Mouse (Mus musculus) MEL (cell line): ENCODE results near the gene Catsperz. TPM values are rescaled to one million over a fixed set of nuclear protein-coding genes. Genes with fewer than 3 reads are reported as not detected.

Source experiments
- DNase-seq: peaks from one replicate; pipeline ENCODE4 v3.0.0; 2011; ENCODE audit warnings: low read depth, low spot score
- H3K27ac ChIP-seq: 2 replicates; pipeline ENCODE4 v1.5.1; 2012; ENCODE audit warnings: low read depth, mild to moderate bottlenecking, control low read depth, low read length, moderate library complexity; ENCODE audit not compliant: control insufficient read depth
- H3K27me3 ChIP-seq, 2 experiments: fragments of 150-350 bp in 1 of 2; sonication (generic) in 1 of 2; 2 replicates each; pipeline ENCODE4 v1.6.1; 2012; ENCODE audit warnings: low read length in 2 of 2, mild to moderate bottlenecking in 2 of 2, improper control_type of control experiment in 1 of 2, moderate library complexity in 1 of 2; ENCODE audit not compliant: insufficient read depth in 2 of 2, control insufficient read depth in 1 of 2
- H3K36me3 ChIP-seq, 2 experiments: 2 replicates each; pipeline ENCODE4 v1.6.1; 2012 to 2014; ENCODE audit warnings: low read length in 2 of 2, improper control_type of control experiment in 1 of 2, inconsistent platforms in 1 of 2, mild to moderate bottlenecking in 1 of 2; ENCODE audit not compliant: insufficient read depth in 2 of 2, control insufficient read depth in 1 of 2
- H3K4me1 ChIP-seq, 2 experiments: fragments of 150-350 bp in 1 of 2; sonication (generic) in 1 of 2; 2 replicates each; pipeline ENCODE4 v1.6.1; 2012; ENCODE audit warnings: low read length in 2 of 2, improper control_type of control experiment in 1 of 2, mild to moderate bottlenecking in 1 of 2; ENCODE audit not compliant: insufficient read depth in 2 of 2, control insufficient read depth in 1 of 2
- H3K4me3 ChIP-seq, 2 experiments: fragments of 150-350 bp in 1 of 2; sonication (generic) in 1 of 2; 2 replicates each; pipeline ENCODE4 v1.5.1; 2012; ENCODE audit warnings: low read depth in 2 of 2, low read length in 2 of 2, mild to moderate bottlenecking in 2 of 2, moderate library complexity in 2 of 2, control low read depth in 1 of 2, improper control_type of control experiment in 1 of 2; ENCODE audit not compliant: control insufficient read depth in 1 of 2, insufficient read depth in 1 of 2
- H3K79me2 ChIP-seq: 2 replicates; pipeline ENCODE4 v1.6.1; 2012; ENCODE audit warnings: mild to moderate bottlenecking, low read length, moderate library complexity; ENCODE audit not compliant: control insufficient read depth, poor library complexity, insufficient read depth
- H3K9ac ChIP-seq: 2 replicates; pipeline ENCODE4 v1.6.1; 2012; ENCODE audit warnings: low read depth, mild to moderate bottlenecking, control low read depth, low read length, moderate library complexity; ENCODE audit not compliant: control insufficient read depth, poor library complexity, severe bottlenecking
- H3K9me3 ChIP-seq: fragments of 150-350 bp; sonication (generic); replicated peaks from 2 replicates; pipeline ENCODE4 v1.6.1; 2012; ENCODE audit warnings: mild to moderate bottlenecking, low read length, improper control_type of control experiment, moderate library complexity; ENCODE audit not compliant: insufficient read depth
- BHLHE40 ChIP-seq: IDR thresholded peaks from 2 replicates; pipeline ENCODE4 v1.6.1; 2012; ENCODE audit warnings: low read depth, mild to moderate bottlenecking, inconsistent platforms, low read length, improper control_type of control experiment, borderline replicate concordance
- CHD2 ChIP-seq: IDR thresholded peaks from 2 replicates; pipeline ENCODE4 v1.6.1; 2011; ENCODE audit warnings: low read length, improper control_type of control experiment
- CTCF ChIP-seq, 3 experiments: IDR thresholded peaks in 2 of 3; conservative IDR thresholded peaks in 1 of 3; 2 replicates each; pipeline ENCODE4 v1.5.1; 2011 to 2012; ENCODE audit warnings: low read length in 3 of 3, low read depth in 2 of 3, mild to moderate bottlenecking in 2 of 3, improper control_type of control experiment in 1 of 3, inconsistent platforms in 1 of 3, mixed read lengths in 1 of 3, moderate library complexity in 1 of 3; ENCODE audit not compliant: control insufficient read depth in 1 of 3, insufficient read depth in 1 of 3, poor library complexity in 1 of 3, severe bottlenecking in 1 of 3
- EP300 ChIP-seq, 2 experiments: IDR thresholded peaks; 2 replicates each; pipeline ENCODE4 v1.6.1; 2011; ENCODE audit warnings: improper control_type of control experiment in 2 of 2, low read length in 2 of 2, low read depth in 1 of 2, mild to moderate bottlenecking in 1 of 2
- ETS1 ChIP-seq: IDR thresholded peaks from 2 replicates; pipeline ENCODE4 v1.6.1; 2012; ENCODE audit warnings: low read depth, mild to moderate bottlenecking, inconsistent platforms, low read length, improper control_type of control experiment, moderate library complexity
- GABPA ChIP-seq: IDR thresholded peaks from 2 replicates; pipeline ENCODE4 v1.6.1; 2012; ENCODE audit warnings: low read depth, mild to moderate bottlenecking, inconsistent platforms, low read length, improper control_type of control experiment, moderate library complexity
- GATA1 ChIP-seq: IDR thresholded peaks from 2 replicates; pipeline ENCODE4 v1.6.1; 2011; ENCODE audit warnings: low read depth, low read length, improper control_type of control experiment
- KAT2A ChIP-seq: conservative IDR thresholded peaks from 2 replicates; pipeline ENCODE4 v1.6.1; 2012; ENCODE audit warnings: low read depth, low read length, improper control_type of control experiment, inconsistent platforms
- MYB ChIP-seq: IDR thresholded peaks from 2 replicates; pipeline ENCODE4 v1.6.1; 2011; ENCODE audit warnings: mild to moderate bottlenecking, low read depth, low read length, improper control_type of control experiment
- POLR2A ChIP-seq, 2 experiments: IDR thresholded peaks; 2 replicates each; pipeline ENCODE4 v1.6.1; 2011 to 2012; ENCODE audit warnings: low read length in 2 of 2, mild to moderate bottlenecking in 2 of 2, control low read depth in 1 of 2, improper control_type of control experiment in 1 of 2, low read depth in 1 of 2, moderate library complexity in 1 of 2; ENCODE audit not compliant: control insufficient read depth in 1 of 2, insufficient read depth in 1 of 2, poor library complexity in 1 of 2
- POLR2AphosphoS5 ChIP-seq: IDR thresholded peaks from 2 replicates; pipeline ENCODE4 v1.6.1; 2012; ENCODE audit warnings: low read depth, borderline replicate concordance, mild to moderate bottlenecking, inconsistent platforms, low read length, moderate library complexity, mixed read lengths
- RAD21 ChIP-seq: IDR thresholded peaks from 2 replicates; pipeline ENCODE4 v1.6.1; 2011; ENCODE audit warnings: mild to moderate bottlenecking, low read depth, low read length, improper control_type of control experiment
- RCOR1 ChIP-seq: IDR thresholded peaks from 2 replicates; pipeline ENCODE4 v1.6.1; 2012; ENCODE audit warnings: low read depth, mild to moderate bottlenecking, inconsistent platforms, low read length, improper control_type of control experiment
- SMC3 ChIP-seq: IDR thresholded peaks from 2 replicates; pipeline ENCODE4 v1.6.1; 2011; ENCODE audit warnings: low read depth, low read length, improper control_type of control experiment
- TAL1 ChIP-seq: IDR thresholded peaks from 2 replicates; pipeline ENCODE4 v1.6.1; 2012; ENCODE audit warnings: mild to moderate bottlenecking, inconsistent platforms, low read length, moderate library complexity, mixed read lengths
- TBP ChIP-seq: IDR thresholded peaks from 2 replicates; pipeline ENCODE4 v1.8.0; 2011; ENCODE audit warnings: low read depth, low read length, improper control_type of control experiment
- UBTF ChIP-seq: IDR thresholded peaks from 2 replicates; pipeline ENCODE4 v1.6.1; 2012; ENCODE audit warnings: low read depth, mild to moderate bottlenecking, inconsistent platforms, low read length, improper control_type of control experiment, moderate library complexity, borderline replicate concordance; ENCODE audit not compliant: insufficient read depth
- USF1 ChIP-seq: IDR thresholded peaks from 2 replicates; pipeline ENCODE4 v1.6.1; 2014; ENCODE audit warnings: low read depth, mild to moderate bottlenecking, inconsistent platforms, low read length, improper control_type of control experiment, moderate library complexity
- ZKSCAN1 ChIP-seq: IDR thresholded peaks from 2 replicates; pipeline ENCODE4 v1.6.1; 2012; ENCODE audit warnings: low read depth, mild to moderate bottlenecking, inconsistent platforms, low read length, improper control_type of control experiment, moderate library complexity
- polyA plus RNA-seq, 2 experiments: library from polyadenylated mRNA; stranded (reverse) in 1 of 2; unstranded in 1 of 2; fragments of >175 nt in 1 of 2; fragments of >200 nt in 1 of 2; gene quantifications; 2 replicates each; pipeline versions ENCODE4 v1.2.1 to v1.2.4; 2012; ENCODE audit warnings: low replicate concordance in 2 of 2, low read depth in 1 of 2; ENCODE audit not compliant: insufficient read length in 2 of 2, insufficient read depth in 1 of 2, missing spikeins in 1 of 2
- total RNA-seq: library from RNA; depleted of rRNA; stranded (reverse); fragments of 300-350 nt; gene quantifications from 2 replicates; pipeline ENCODE4 v1.2.3, GENCODE M21; 2012

The Catsperz gene
- total and polyA plus RNA-seq, 3 experiments = 0.65 to 2.4 TPM; not detected in 1

DNA sequence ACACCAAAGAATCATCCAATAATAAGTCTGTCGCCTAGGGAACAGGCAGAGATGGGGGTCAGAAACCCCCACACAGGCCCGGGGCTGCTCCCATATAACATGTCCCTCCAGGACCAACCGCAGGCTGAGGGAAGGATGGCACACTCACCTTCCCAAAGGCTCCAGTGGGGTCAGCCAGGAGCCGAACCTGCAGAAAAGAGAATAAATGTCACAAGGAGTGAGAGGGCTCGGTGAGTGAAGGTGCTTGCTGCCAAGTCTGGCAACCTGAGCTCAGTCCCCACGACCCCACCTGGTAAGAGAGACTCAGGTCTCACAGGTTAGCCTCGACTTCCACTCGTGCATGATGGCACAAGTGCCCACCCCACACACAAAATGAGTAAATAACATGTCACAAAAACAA lies 18.1 kb downstream of the Catsperz start:
- Histone ChIP-seq H3K79me2 (peaks cover 30% of the 10 kb centered on the region), H3K4me3 (no peak overlapping the region), H3K4me1 (peaks cover 0 to 8% of the 10 kb centered on the region in 2 experiments; a peak in 2 of 4 replicates), H3K27me3 (no peaks in the 10 kb centered on the region), H3K9ac (no peak overlapping the region), H3K27ac (no peak overlapping the region), H3K9me3 (no peaks in the 10 kb centered on the region), H3K36me3 (peaks cover 0 to 10% of the 10 kb centered on the region in 2 experiments)
- DNase-seq = no peak
- TF ChIP-seq CHD2 (no peak), USF1 (no peak), BHLHE40 (no peak), EP300 (IDR thresholded peaks at IDR 0.05; ENCODE audit: low read depth in 1 of 2, low read length in 2 of 2) (no peak), UBTF (no peak), MYB (no peak), CTCF (IDR thresholded peaks at IDR 0.05 in 2 of 3, conservative IDR thresholded peaks at IDR 0.05 in 1 of 3; ENCODE audit: control insufficient read depth in 1 of 3, insufficient read depth in 1 of 3, low read depth in 2 of 3, low read length in 3 of 3, poor library complexity in 1 of 3, severe bottlenecking in 1 of 3) (no peak), TAL1 (no peak), SMC3 (no peak), TBP (no peak)

DNA sequence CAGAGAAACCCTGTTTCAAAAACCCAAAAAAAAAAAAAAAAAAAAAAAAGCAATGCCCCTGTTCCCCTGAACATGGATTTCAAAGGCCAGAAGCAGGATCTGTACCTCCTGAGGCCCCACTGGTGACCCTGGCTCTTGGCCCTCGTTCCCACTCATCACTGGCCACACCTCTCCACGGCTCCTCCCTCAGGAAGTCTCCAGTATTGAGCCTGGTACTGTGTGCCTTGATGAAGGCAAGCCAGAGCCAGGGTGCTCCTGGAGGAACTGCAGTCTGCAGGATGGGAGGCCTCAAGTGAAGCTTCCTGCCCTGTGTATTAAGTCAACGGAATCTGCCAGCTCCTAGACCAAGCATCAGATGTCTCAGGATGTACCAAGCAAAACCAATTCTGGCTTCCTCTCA lies 19.0 kb downstream of the Catsperz start:
- no peak overlapping the region for H3K27ac ChIP-seq
- TF ChIP-seq ETS1 (no peak), USF1 (no peak), ZKSCAN1 (no peak), KAT2A (no peak), GATA1 (no peak), MYB (no peak), POLR2AphosphoS5 (no peak), CHD2 (no peak), RAD21 (no peak), GABPA (no peak), RCOR1 (no peak), POLR2A (IDR thresholded peaks at IDR 0.05; ENCODE audit: control insufficient read depth in 1 of 2, insufficient read depth in 1 of 2, low read depth in 1 of 2, low read length in 2 of 2, poor library complexity in 1 of 2) (no peak)
- TF ChIP-seq, all 39 proteins: peak for 0
- H3K4me3 ChIP-seq = no peak overlapping the region
- H3K9ac ChIP-seq = no peak overlapping the region
- H3K79me2 ChIP-seq = peaks cover 25% of the 10 kb centered on the region
- no peaks in the 10 kb centered on the region for H3K27me3 ChIP-seq
- H3K36me3 ChIP-seq = peaks cover 0 to 8% of the 10 kb centered on the region in 2 experiments; a peak in 3 of 4 replicates
- H3K9me3 ChIP-seq = no peaks in the 10 kb centered on the region
- peaks cover 0 to 8% of the 10 kb centered on the region in 2 experiments; a peak in 2 of 4 replicates for H3K4me1 ChIP-seq
- DNase-seq = no peak
